Mouse (Mus musculus): ENCODE results near the gene Ankrd13a.
"Not testable (repeated sequence)": the region's sequence is repeated elsewhere in the genome, so short reads cannot be mapped to it uniquely, and the experiment has no call there.

The Ankrd13a gene

GRCm38 (mm10) chr5:114825978-114826691 is 51.7 kb downstream of the Ankrd13a start:
- in situ Hi-C loops (cut with MboI, MseI), result no loop called here

- in situ Hi-C loops (cut with MboI, MseI), result no loop called here
These were observed 53.0 kb downstream of the Ankrd13a start for GRCm38 (mm10) chr5:114827427-114827826.

GRCm38 (mm10) chr5:114829740-114830139 is 55.3 kb downstream of the Ankrd13a start:
- in situ Hi-C loops (cut with MboI, MseI), result no loop called here

GRCm38 (mm10) chr5:114836886-114837285 is 62.4 kb downstream of the Ankrd13a start:
- in situ Hi-C loops (cut with MboI, MseI), result no loop called here

- in situ Hi-C loops (cut with MboI, MseI), result not testable (repeated sequence)
These were observed 66.0 kb downstream of the Ankrd13a start for GRCm38 (mm10) chr5:114840481-114840880.

GRCm38 (mm10) chr5:114842155-114842554 is 67.7 kb downstream of the Ankrd13a start:
- in situ Hi-C loops (cut with MboI, MseI), result not testable (repeated sequence)

- in situ Hi-C loops (cut with MboI, MseI), result no loop called here
These were observed 68.2 kb downstream of the Ankrd13a start for GRCm38 (mm10) chr5:114842674-114843073.

GRCm38 (mm10) chr5:114844371-114844770 is 69.9 kb downstream of the Ankrd13a start:
- in situ Hi-C loops (cut with MboI, MseI), result not testable (repeated sequence)

GRCm38 (mm10) chr5:114851565-114852236 is 77.2 kb downstream of the Ankrd13a start:
- in situ Hi-C loops (cut with MboI, MseI), result loop anchor here (5.0 to 10.0 kb wide), 2 partner anchors 847 to 1509 kb away; partner anchors contain the start of gene Dao (in 1 of the 2)

- in situ Hi-C loops (cut with MboI, MseI), result loop anchor here (5.0 to 10.0 kb wide), 2 partner anchors 849 to 1511 kb away; partner anchors contain the start of gene Dao (in 1 of the 2)
These were observed 78.9 kb downstream of the Ankrd13a start, which contains the start of gene 4930519G04Rik for GRCm38 (mm10) chr5:114853364-114853763. TSS of gene 4930519G04Rik (plus strand) at chr5:114853664.
